Mouse (Mus musculus): ENCODE results near the gene Med13l. TPM values are rescaled to one million over a fixed set of nuclear protein-coding genes. Genes with fewer than 3 reads are reported as not detected.
A peak's percentile ranks its signal among the peaks of the same experiment; 100 is the strongest.

Gene Med13l
- total RNA-seq, 2 experiments from 2014 or later = 36.3 to 42.5 TPM

DNA sequence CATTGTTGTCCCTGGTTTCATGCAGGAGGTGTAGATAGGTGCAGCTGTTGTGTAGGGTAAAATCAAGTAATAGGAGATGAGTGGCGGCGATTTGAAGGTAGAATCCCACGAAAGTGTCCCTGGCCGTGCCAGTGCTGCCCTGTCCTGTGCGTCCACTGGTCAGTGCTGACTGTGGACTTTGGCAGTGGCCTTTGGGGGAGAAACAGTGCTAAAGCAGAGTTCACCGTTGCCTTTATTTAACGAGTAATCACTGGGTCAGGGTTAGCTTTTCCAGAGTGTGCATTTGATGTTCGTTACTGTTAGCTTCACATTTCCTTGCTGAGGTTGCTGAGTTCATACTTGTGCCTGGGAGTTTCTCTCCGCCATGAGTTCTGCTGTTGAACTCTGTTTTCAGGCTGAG is 133.5 kb downstream of the Med13l start:
- DNase-seq = no peak

DNA sequence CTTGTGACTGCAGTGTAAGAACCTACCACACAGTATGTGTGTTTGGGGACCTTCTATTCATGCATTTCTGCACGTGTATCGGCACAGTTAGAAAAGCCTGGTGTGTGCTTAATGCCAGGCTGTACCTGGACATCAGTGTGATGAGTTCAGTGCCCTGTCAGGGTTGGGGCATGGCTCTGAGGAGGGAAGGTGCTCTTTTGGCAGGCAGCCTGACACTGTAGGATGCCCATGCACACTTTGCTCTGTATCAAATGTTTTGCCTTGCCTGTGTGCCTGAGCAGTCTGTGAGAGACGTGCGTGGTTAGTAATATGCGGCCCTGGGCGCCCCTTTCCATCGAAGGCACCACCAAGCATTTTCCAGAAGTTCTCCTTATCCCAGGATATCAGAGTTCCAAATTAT is 136.6 kb downstream of the Med13l start:
- DNase-seq = no peak

- no peak for DNase-seq
These were observed 140.5 kb downstream of the Med13l start for GRCm38 (mm10) chr5:118700978-118701377.

DNA sequence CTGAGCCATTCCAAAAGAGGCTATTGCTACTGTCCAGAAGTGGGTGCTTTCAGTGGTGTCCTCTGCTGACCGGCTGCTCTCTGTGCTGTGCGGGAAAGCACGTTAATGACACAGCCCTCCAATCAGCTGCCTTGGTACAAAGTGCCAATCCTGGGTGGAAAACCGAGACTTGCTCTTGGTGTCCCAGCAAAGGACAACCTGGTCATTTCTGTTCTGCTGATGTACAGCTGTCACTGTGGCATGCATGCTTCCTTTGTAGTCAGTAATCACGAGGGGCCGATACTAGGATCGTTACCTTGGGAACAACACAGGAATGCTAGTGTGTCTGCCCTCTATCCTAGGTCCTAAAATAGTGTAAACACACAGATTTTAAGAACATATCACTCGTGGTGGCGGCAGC is 142.2 kb downstream of the Med13l start:
- no peak for DNase-seq

- DNase-seq = peak; percentile 20 to 41
These were observed 143.7 kb downstream of the Med13l start for GRCm38 (mm10) chr5:118704148-118704547.

DNA sequence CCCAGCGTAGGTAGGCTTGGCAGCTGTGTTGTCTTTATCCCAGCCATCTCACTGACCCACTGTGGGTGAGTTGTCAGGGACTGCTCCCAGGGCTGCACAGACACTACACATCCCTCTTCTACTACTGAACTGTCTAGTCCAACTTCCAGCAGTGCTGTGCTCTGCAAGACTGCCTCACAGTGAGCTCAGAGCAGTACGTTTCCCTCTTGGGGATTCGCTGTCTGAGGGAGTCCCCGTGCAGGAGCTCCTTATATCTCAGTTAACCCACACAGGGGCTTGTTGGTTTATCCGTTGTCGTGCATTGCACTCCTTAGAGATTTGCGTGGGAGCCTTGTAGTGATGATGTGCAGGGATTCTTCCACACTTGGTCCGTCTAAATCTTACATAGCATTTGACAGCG is 144.5 kb downstream of the Med13l start:
- no peak for DNase-seq

DNA sequence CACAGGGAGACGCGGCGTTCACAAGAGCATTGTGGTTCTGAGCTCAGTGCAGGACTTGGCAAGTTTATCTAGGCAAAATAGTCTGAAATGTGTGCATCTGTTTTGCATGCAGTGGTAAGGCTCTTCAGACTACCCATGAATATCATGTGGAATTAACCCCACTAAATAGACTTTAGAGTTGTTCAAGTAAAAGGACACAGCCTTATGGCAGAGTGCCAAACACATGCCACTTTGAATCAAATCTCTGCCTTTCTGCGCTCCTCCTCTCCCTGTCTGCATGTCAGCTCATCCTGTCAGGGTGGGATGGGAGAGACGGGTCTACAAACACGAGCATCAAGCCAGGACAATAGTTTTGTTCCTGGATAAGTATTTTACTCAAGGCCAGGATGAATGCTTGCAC is 145.5 kb downstream of the Med13l start:
- DNase-seq = no peak

GRCm38 (mm10) chr5:118706414-118706813 is 145.9 kb downstream of the Med13l start:
- DNase-seq = no peak

GRCm38 (mm10) chr5:118707501-118707900 is 147.0 kb downstream of the Med13l start:
- DNase-seq = no peak

- DNase-seq = peak; percentile 78 to 87
These were observed 147.9 kb downstream of the Med13l start for GRCm38 (mm10) chr5:118708215-118708949.

DNA sequence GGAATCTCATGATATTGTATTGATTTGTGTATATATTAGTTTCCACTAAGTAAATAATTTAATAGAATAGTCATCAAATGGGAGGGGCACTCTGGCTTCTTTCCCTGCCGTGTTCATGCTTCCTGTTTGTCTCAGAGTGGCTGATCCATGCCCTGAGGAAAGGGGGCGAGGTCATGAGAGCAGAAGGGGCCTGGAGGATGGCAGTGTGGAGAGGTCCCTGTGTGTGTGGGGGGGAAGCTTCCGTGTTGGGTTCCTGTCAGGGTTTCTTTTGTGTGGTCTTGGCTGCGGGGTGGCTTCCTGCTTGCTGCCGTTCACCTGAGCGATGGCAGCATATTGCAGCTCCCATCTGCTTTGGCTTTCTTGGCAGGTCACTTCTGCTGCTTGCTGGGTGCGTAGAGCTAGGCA is 149.4 kb downstream of the Med13l start:
- DNase-seq = peak in 1 of 2 experiments; percentile 35

- DNase-seq = no peak
These were observed 155.0 kb downstream of the Med13l start for GRCm38 (mm10) chr5:118715518-118715917.

GRCm38 (mm10) chr5:118716295-118717271 is 156.1 kb downstream of the Med13l start:
- DNase-seq = no peak

- no peak for DNase-seq
These were observed 157.0 kb downstream of the Med13l start for GRCm38 (mm10) chr5:118717456-118717855.

- no peak for DNase-seq
These were observed 157.6 kb downstream of the Med13l start for GRCm38 (mm10) chr5:118718070-118718469.

GRCm38 (mm10) chr5:118721416-118721815 is 160.9 kb downstream of the Med13l start:
- no peak for DNase-seq

DNA sequence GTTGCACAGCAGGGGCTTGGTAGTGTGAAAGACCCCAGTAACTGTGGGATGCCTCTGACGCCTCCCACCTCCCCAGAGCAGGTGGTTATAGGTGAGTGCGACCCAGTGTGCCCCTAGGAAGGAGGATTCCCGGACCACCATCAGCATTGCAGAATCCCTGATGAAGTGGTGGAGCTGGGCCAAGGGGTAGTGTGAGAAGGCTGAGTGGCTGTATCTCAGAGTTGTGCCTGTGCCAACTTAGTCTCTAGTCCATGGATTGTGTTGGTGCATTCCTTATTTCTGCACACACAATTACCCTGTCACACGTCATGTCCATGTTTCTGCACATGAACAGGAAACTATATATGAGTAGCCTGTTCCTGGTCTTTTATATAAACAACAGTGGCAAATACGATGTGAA is 161.4 kb downstream of the Med13l start:
- no peak for DNase-seq

GRCm38 (mm10) chr5:118722456-118722855 is 162.0 kb downstream of the Med13l start:
- peak; percentile 42 to 55 for DNase-seq

DNA sequence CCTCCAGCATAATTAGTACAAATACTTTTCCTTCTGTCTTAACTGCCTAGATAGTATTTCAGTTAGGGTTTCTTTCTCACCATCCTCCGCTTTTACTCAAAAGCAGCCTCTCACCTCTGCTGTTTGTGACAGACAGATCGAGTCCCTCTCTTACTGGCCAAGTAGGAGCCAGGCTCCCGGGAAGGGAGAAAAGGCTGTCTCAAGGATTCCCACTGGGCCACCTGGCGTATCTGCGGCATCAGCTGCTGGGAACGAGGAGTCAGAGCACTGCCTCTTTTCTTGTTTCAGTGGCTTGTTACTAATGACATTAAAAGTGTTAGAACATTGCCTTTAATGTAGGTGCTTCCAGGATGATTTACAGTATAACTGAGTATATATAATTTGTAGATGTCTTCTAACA is 164.9 kb downstream of the Med13l start:
- DNase-seq = no peak

GRCm38 (mm10) chr5:118725886-118726505 is 165.5 kb downstream of the Med13l start:
- no peak for DNase-seq

GRCm38 (mm10) chr5:118727336-118727735 is 166.9 kb downstream of the Med13l start:
- DNase-seq = no peak

- no peak for DNase-seq
These were observed 171.7 kb downstream of the Med13l start for GRCm38 (mm10) chr5:118732221-118732620.

DNA sequence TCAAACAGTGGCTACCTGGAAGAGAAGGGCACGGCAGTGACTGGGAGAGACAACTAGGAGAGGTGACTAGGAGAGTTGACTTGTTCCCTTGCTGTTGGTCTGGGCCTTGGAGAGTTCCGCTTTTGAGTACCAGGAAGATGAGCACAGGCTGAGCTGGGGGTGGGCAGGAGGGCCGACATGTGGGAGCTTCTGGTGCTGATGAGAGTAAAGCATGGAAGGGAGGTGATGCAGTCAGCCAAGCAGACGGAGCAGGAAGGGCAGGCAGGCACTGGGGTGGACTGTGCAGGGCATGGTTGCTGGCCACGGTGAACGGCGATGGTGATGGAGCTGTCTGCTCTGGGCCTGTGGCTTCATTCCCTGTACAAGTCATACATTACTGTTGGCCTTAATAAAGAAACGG is 172.2 kb downstream of the Med13l start:
- DNase-seq = no peak

Data from adrenal gland, postnatal 36 days (tissue).